Mouse (Mus musculus) urinary bladder, postnatal 36 days (tissue): ENCODE results near the gene Kcnj13.

Source experiments
- DNase-seq, 2 experiments: peaks; one replicate each; pipeline ENCODE4 v3.0.0; 2022; ENCODE audit warnings: low spot score in 2 of 2, mixed read lengths in 1 of 2

Gene Kcnj13

GRCm38 (mm10) chr1:87394594-87394993 lies at the start of gene Kcnj13:
Gene Kcnj13 (minus strand): TSS chr1:87394729.
- no peak for DNase-seq

DNA sequence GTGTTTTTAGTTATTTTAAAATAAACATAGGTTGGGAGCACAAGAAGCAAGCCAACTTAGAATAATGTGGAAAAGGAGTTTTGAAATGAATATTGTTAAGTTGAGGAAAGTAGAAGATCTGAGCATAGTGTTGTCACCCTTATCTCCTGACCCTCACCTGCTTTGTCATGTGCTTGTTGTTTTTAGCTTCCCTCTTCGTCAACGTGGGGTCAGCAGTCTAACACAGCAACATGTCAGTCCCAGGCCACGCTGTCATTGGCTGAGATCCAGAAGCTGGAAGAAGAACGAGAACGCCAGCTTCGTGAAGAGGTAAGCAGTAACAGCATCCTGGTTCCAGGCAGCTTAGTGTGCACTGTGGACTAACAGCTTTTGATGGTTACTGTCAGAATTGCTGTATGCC lies 42.1 kb upstream of the Kcnj13 start:
- DNase-seq: no peak

DNA sequence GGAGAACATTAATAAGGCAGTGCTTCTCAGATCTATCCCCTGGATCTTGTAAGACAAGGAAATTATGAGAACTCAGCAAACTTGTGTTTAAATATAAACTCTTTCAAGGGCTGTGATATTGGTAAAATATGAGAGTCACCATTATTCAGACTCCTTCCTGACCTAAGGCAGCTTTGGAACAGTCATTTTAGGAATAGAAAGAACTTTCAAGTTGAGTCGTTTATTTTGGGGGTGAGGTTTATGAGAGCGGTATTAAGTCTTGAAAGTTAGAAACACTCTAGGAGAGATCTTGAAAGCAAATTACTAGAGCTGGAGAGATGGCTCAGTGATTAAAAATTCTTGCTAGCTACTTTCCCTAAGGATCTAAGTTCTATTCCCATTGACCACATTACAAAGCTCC lies 40.6 kb upstream of the Kcnj13 start:
- DNase-seq: no peak

GRCm38 (mm10) chr1:87418733-87419132 lies 24.2 kb upstream of the Kcnj13 start:
- no peak for DNase-seq

DNA sequence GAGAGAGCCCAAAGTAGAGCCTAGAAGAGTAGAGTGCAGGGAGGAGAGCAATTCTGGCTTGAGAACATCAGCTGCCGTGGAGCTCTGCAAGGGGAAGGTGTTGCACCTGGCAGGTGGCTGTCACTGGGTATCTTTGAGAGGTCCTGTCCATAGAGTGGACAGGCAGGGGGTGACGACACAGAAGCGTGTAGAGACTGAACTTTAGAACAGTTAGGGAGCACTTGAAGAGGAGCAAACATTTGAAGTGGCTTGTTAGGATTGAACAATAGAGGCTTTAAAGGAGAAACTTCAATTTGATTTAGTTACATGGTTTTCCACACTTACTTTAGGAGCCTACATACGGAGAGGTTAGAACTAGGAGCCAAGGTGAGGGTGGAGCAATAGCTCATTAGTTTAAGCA lies 14.9 kb upstream of the Kcnj13 start:
- no peak for DNase-seq

DNA sequence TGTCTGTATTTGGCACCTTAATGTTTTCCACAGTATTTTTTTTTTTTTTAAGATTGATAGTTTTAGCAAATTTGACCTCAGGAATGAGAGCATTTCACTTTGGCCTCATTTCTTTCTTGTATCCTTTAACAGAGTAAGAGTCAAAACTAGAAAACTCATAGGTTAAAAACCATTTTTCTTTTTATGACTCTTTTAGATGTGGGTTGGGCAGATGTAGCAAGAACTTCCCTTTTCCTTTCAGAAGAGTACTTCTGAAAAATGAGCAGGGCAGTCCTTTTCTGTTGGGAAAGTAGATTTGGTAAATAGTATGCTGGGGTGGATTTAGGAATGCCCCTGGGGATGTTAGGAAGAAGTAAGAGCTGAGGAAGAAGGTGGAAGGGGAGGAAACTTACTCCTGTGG lies 11.5 kb upstream of the Kcnj13 start:
- no peak for DNase-seq

DNA sequence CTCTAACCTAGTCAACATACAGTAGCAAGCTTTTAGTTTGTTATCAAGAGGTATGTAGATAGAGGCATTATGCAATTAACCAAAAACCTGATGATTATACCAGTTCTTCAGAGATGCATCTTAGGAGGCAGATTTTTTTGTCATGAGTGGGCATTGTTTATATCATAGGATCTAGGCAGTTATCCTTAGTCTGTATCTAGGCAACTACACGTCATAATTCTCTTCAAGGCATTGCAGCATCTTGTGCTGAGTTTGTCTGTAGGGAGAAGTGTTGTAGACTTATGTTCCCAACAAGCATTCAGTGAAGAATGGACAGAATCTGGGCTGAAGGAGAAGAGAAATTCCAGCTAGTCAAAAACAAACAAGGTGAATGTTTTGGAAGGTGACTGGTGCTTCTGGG lies 10.2 kb upstream of the Kcnj13 start:
- no peak for DNase-seq

GRCm38 (mm10) chr1:87396923-87397586 lies 2.5 kb upstream of the Kcnj13 start:
- DNase-seq: no peak

- no peak for DNase-seq
These were observed 909 bp downstream of the Kcnj13 start for GRCm38 (mm10) chr1:87393444-87394195.

DNA sequence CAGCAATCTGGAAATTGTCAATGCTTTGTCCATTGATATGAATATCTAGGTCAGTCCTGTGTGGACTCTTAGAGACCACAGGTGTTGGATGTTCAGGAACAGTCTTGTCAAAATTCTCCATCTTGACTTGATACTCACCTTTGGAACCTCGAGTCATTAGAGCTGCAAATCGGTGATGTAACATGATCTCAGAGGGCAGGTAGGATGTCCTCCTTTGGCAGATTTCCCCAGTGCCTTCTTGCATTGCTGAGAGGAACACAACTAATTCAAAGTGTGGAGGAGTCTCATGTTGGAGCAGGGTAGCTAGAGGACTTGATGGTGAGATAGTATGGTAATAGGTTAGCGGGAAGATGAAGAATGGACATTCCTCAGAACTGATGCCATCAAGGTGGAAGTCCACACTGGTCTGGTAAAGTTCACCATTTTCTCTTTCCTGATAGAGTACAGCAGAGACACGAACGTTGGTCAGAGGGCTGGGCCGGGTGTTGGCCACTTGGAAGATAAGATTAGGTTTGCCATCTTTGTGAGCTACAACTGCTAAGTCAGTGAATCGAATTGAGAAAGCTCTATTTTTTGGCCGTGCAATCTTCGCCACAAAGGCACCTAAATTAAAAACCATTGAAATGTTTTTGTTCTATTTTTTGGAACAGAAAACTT lies 8.0 kb downstream of the Kcnj13 start:
- no peak for DNase-seq

DNA sequence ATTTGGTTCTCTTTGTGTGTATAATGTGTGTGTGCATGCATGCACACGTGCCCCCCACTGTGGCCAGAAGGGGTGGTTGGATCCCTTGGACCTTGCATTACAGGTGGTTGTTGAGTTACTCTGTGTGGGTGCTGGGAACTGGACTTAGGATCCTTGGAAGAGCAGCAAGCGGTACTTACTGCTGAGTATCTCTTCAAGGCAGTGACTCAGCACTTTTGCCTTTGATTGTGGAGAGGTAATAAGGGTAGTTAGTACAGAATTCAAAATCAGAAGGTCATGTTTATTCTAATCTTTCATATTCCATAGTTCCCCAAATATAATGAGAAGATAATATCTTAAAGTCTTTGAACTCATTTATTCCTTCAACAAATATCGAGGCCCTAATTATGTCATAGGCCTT lies 13.4 kb downstream of the Kcnj13 start:
- DNase-seq: no peak

DNA sequence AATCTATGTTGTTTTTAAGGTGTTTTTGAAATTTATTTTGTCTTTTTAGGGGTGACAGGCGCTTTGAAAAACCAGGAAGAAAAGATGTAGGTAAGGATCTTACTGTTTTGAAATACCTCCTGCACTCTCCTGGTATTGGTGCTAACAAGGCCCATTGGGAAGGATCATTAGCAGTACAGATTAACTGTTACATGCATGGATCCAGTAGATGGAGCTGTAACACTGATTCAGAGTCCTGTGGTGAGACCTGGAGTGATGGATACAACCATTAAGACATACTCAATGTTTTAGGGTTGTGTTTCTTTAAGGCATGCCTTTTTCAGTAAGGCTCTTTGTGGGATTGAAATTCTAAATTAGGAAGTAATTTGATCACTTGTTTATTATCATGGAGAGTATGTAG lies 14.6 kb downstream of the Kcnj13 start:
- DNase-seq: no peak

DNA sequence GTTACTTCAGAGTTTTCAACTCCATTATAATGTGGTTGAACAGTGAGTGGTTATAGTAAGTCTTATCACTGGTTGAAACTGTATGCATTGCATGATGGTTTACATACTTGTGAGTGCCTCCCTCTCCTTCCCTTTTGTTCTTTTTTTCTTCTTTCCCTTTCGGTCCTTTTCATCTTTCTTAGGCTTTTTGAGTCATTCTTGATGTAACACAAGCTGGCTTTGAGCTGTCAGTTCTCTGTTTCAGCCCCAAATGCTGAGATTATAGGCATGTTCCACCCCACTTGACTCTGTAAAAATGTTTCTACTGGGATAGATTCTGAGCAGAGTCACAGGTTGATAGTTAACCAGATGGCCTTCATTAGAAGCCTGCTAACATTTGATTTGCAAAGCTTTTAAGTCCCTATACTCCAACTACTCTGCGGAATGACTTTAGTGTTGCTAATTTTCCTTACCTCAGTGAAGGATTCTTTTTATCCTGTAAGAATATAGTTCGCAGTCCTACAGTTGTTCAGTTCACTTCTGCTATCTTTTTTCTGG lies 16.4 kb downstream of the Kcnj13 start:
- DNase-seq: no peak

DNA sequence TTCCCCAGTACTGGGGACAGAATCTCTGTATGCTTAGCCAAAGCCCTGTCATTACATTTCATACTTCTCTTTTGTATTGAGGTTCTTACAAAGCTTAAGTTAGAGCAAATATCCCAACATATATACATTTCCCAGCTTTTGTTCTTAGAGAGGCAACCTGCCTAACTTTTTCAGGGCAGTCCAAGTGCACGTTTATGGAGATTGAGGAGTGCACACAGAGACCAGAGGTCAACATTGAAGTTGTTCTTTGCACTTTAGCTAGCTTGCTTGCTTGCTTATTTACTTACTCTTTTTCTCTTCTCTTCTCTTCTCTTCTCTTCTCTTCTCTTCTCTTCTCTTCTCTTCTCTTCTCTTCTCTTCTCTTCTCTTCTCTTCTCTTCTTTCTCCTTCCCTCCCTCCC lies 34.3 kb downstream of the Kcnj13 start:
- DNase-seq: no peak

DNA sequence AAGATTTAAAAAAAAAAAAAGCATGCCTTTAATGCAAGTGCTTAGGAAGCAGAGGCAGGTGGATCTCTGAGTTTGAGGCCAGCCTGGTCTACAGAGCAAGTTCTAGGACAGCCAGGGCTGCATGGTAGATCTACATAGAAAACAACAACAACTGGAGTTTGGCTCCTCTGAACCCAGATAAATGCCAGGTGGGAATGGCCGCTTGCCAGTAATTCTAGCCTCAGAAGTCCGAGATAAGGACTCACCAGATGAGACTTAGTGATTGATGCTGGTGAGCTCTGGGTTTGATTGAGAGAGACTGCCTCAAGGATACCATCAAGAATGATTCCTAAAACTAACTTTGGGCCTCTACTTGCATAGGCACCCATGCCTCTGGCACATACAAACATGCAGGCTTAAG lies 44.0 kb downstream of the Kcnj13 start:
- DNase-seq: no peak
